Mouse (Mus musculus) limb, embryonic 13.5 days (tissue): ENCODE results near the gene Ing1. TPM values are rescaled to one million over a fixed set of nuclear protein-coding genes. Genes with fewer than 3 reads are reported as not detected.
"Not testable (repeated sequence)": the region's sequence is repeated elsewhere in the genome, so short reads cannot be mapped to it uniquely, and the experiment has no call there.

Experiments used
- ATAC-seq: fragments of 200-750 bp; cut with Nextera tagmentation; 2 replicates; pipeline ENCODE4 v1.8.0; 2017; ENCODE audit warnings: low read depth, moderate number of reproducible peaks, moderate TSS enrichment; ENCODE audit not compliant: low FRiP score
- H3K27ac ChIP-seq: fragments of 300-500 bp; sonication (generic); 2 replicates; pipeline ENCODE4 v1.5.1; 2015; ENCODE audit warnings: inconsistent platforms, mild to moderate bottlenecking, moderate library complexity
- H3K27me3 ChIP-seq: fragments of 300-500 bp; sonication (generic); 2 replicates; pipeline ENCODE4 v1.6.1; 2015; ENCODE audit warnings: mild to moderate bottlenecking, inconsistent platforms
- H3K36me3 ChIP-seq: fragments of 300-500 bp; sonication (generic); 2 replicates; pipeline ENCODE4 v1.6.1; 2015; ENCODE audit warnings: inconsistent platforms, mild to moderate bottlenecking, moderate library complexity
- H3K4me1 ChIP-seq: fragments of 300-500 bp; sonication (generic); 2 replicates; pipeline ENCODE4 v1.6.1; 2015; ENCODE audit warnings: inconsistent platforms
- H3K4me2 ChIP-seq: fragments of 300-500 bp; sonication (generic); replicated peaks from 2 replicates; pipeline ENCODE4 v1.6.1; 2015; ENCODE audit warnings: inconsistent platforms, mild to moderate bottlenecking, moderate library complexity
- H3K4me3 ChIP-seq: fragments of 300-500 bp; sonication (generic); 2 replicates; pipeline ENCODE4 v1.5.1; 2015; ENCODE audit warnings: moderate library complexity, mild to moderate bottlenecking, inconsistent platforms
- H3K9ac ChIP-seq: fragments of 300-500 bp; sonication (generic); 2 replicates; pipeline ENCODE4 v1.6.1; 2015; ENCODE audit warnings: mild to moderate bottlenecking, inconsistent platforms
- H3K9me3 ChIP-seq: fragments of 300-500 bp; sonication (generic); 2 replicates; pipeline ENCODE4 v1.6.1; 2016; ENCODE audit warnings: inconsistent platforms
- WGBS: fragments of 180-500 bp; shearing (Covaris S2); methylation state at CpG from one replicate; pipeline ENCODE4 v1.1.7; 2015; 5-methylcytosine and 5-hydroxymethylcytosine counted together
- polyA plus RNA-seq: library from polyadenylated mRNA; unstranded; fragments of >200 nt; fragmentation: Nextera tagmentation; extraction: Ambion mirVana; gene quantifications from 2 replicates; pipeline ENCODE4 v1.2.1, GENCODE M21; 2015

Gene Ing1
- polyA plus RNA-seq, 1 experiment from 2014 or later = 37.9 TPM

- H3K9me3 ChIP-seq = no peaks in the 10 kb centered on the region
- H3K4me3 ChIP-seq = no peak overlapping the region
- ATAC-seq = no peak
- 82% methylated on average over 10 of the region's 10 CpGs for WGBS
- H3K4me1 ChIP-seq = peaks cover 28% of the 10 kb centered on the region
- no peak overlapping the region for H3K27ac ChIP-seq
- no peaks in the 10 kb centered on the region for H3K36me3 ChIP-seq
- H3K9ac ChIP-seq = no peak overlapping the region
- H3K27me3 ChIP-seq = no peaks in the 10 kb centered on the region
- H3K4me2 ChIP-seq = no peak overlapping the region
Observed at GRCm38 (mm10) chr8:11552390-11552789, 3.0 kb upstream of the Ing1 start.

- under 1% methylated on average over 85 of the region's 103 CpGs for WGBS
- peak overlapping the region; percentile 99 for H3K27ac ChIP-seq
- no peaks in the 10 kb centered on the region for H3K27me3 ChIP-seq
- no peaks in the 10 kb centered on the region for H3K36me3 ChIP-seq
- peak overlapping the region; percentile 98 for H3K9ac ChIP-seq
- H3K4me2 ChIP-seq = peak overlapping the region; percentile 74
- H3K4me3 ChIP-seq = peak overlapping the region; percentile 97
- H3K4me1 ChIP-seq = peaks cover 34% of the 10 kb centered on the region
- H3K9me3 ChIP-seq = no peaks in the 10 kb centered on the region
- ATAC-seq = peak; percentile 88
Observed at GRCm38 (mm10) chr8:11555720-11556591, 585 bp downstream of the Ing1 start.

- Histone ChIP-seq H3K4me1 (peaks cover 30% of the 10 kb centered on the region), H3K9ac (peak overlapping the region; percentile 98), H3K4me2 (peak overlapping the region; percentile 74), H3K36me3 (peaks cover 8% of the 10 kb centered on the region), H3K27me3 (no peaks in the 10 kb centered on the region), H3K9me3 (no peaks in the 10 kb centered on the region), H3K4me3 (peak overlapping the region; percentile 97), H3K27ac (peak overlapping the region; percentile 99)
- ATAC-seq = no peak
- under 1% methylated on average over 77 of the region's 85 CpGs for WGBS
Observed at GRCm38 (mm10) chr8:11556691-11557423, 1.5 kb downstream of the Ing1 start.

GRCm38 (mm10) chr8:11557424-11557767 is 2.0 kb downstream of the Ing1 start:
- no peak for ATAC-seq
- peak overlapping the region; percentile 98 for H3K9ac ChIP-seq
- H3K4me3 ChIP-seq = peak overlapping the region; percentile 97
- H3K9me3 ChIP-seq = no peaks in the 10 kb centered on the region
- under 1% methylated on average over 31 of the region's 32 CpGs for WGBS
- H3K4me1 ChIP-seq = peaks cover 30% of the 10 kb centered on the region
- peaks cover 13% of the 10 kb centered on the region for H3K36me3 ChIP-seq
- no peaks in the 10 kb centered on the region for H3K27me3 ChIP-seq
- H3K4me2 ChIP-seq = peak overlapping the region; percentile 74
- H3K27ac ChIP-seq = peak overlapping the region; percentile 99

- H3K4me3 ChIP-seq = peak overlapping the region; percentile 97
- peak overlapping the region; percentile 99 for H3K27ac ChIP-seq
- H3K27me3 ChIP-seq = no peaks in the 10 kb centered on the region
- WGBS = under 1% methylated on average over 67 of the region's 67 CpGs
- ATAC-seq = peak; percentile 84
- H3K9ac ChIP-seq = peak overlapping the region; percentile 98
- H3K4me2 ChIP-seq = peak overlapping the region; percentile 74
- peaks cover 13% of the 10 kb centered on the region for H3K36me3 ChIP-seq
- peaks cover 30% of the 10 kb centered on the region for H3K4me1 ChIP-seq
- H3K9me3 ChIP-seq = no peaks in the 10 kb centered on the region
Observed at GRCm38 (mm10) chr8:11557768-11558629, 2.6 kb downstream of the Ing1 start.

- 73% methylated on average over 3 of the region's 3 CpGs for WGBS
- Histone ChIP-seq H3K27ac (no peak overlapping the region), H3K4me3 (peak overlapping the region; percentile 97), H3K4me1 (peaks cover 20% of the 10 kb centered on the region), H3K9ac (0 out of 2 replicates have a peak overlapping the region, but pooled peaks have one; percentile 1), H3K27me3 (no peaks in the 10 kb centered on the region), H3K9me3 (no peaks in the 10 kb centered on the region; the same call in 1 of the 2 replicates), H3K36me3 (peaks cover 28% of the 10 kb centered on the region), H3K4me2 (peak overlapping the region; percentile 74)
- no peak for ATAC-seq
Observed at GRCm38 (mm10) chr8:11559511-11559910, 4.1 kb downstream of the Ing1 start.

DNA sequence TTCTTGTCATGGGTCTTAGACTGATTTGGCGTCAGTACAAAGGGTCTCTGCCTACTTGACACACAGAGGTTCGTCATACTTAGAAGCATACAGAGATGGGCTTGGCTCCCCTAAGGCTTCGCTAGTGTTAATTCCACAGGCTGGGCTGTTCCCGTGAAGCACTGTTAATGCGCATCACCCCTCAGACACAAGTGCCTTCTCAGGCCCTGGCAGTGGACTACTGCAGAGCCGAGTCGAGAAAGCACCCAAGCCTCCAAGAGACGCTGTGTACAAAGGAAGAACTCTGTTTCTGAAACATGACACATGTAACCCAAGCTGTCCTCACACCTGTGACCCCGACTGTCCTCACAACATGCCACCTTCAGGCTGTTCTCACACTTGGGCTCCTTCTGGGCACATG is 4.8 kb downstream of the Ing1 start:
- Histone ChIP-seq H3K36me3 (peaks cover 35% of the 10 kb centered on the region), H3K9me3 (no peaks in the 10 kb centered on the region; the same call in 1 of the 2 replicates), H3K9ac (no peak overlapping the region), H3K27ac (no peak overlapping the region), H3K27me3 (no peaks in the 10 kb centered on the region), H3K4me2 (no peak overlapping the region), H3K4me3 (no peak overlapping the region), H3K4me1 (peaks cover 18% of the 10 kb centered on the region)
- WGBS = 83% methylated on average over 9 of the region's 9 CpGs
- no peak for ATAC-seq

DNA sequence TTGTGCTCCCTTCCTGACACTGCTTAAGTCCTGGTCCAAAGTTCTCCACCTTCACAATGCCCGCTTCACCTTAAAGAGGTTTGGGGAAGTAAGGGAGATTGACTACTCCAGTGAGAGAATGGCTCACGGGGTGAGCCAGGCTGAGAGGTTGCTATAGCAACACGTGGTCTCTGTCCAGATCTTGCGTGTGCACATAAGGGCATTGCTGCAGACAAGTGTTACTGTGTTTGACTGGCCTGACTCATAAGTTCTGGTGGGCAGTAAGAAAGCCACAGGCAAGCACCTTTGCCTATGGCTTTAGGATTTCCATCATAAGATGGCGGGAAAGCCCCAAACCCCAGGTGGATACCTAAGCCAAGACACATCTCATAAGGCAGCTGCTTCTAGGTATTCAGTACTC is 8.9 kb downstream of the Ing1 start:
- ATAC-seq = no peak
- 89% methylated on average over 5 of the region's 5 CpGs for WGBS
- H3K36me3 ChIP-seq = peaks cover 60% of the 10 kb centered on the region

DNA sequence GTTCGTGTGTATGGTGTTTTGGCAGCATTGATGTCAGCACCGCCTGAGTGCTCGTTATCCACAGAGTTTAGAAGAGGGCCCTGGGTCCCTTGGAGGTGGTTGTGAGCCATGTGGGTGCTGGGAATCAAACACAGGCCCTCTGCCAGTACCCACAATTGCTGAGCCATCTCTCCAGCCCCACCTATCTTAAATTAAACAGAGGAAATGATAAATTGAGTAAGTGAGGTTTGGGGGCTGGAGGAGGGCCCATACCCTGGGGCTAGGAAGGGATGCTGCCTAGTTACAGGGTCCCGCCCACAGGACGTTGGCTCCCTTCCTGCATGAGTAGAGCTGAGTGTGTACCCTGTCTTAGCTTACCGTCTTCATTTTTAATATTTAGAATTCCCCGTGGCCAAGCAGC is 9.3 kb downstream of the Ing1 start:
- Histone ChIP-seq H3K4me1 (peaks cover 19% of the 10 kb centered on the region), H3K27ac (no peak overlapping the region), H3K27me3 (no peaks in the 10 kb centered on the region), H3K4me2 (no peak overlapping the region), H3K9me3 (no peaks in the 10 kb centered on the region; the same call in 1 of the 2 replicates), H3K9ac (no peak overlapping the region), H3K36me3 (peaks cover 60% of the 10 kb centered on the region), H3K4me3 (no peak overlapping the region)
- WGBS = 90% methylated on average over 7 of the region's 7 CpGs
- ATAC-seq = no peak

More for the DNA sequence above, 8.9 kb downstream of the Ing1 start:
- H3K4me3 ChIP-seq = no peak overlapping the region
- H3K27me3 ChIP-seq = no peaks in the 10 kb centered on the region
- peaks cover 19% of the 10 kb centered on the region for H3K4me1 ChIP-seq
- H3K27ac ChIP-seq = no peak overlapping the region
- H3K4me2 ChIP-seq = no peak overlapping the region
- no peak overlapping the region for H3K9ac ChIP-seq
- no peaks in the 10 kb centered on the region; the same call in 1 of the 2 replicates for H3K9me3 ChIP-seq

GRCm38 (mm10) chr8:11568193-11568592 is 12.8 kb downstream of the Ing1 start:
- H3K9ac ChIP-seq, H3K27ac ChIP-seq, ATAC-seq, H3K4me2 ChIP-seq, H3K4me3 ChIP-seq, H3K27me3 ChIP-seq, H3K9me3 ChIP-seq: not testable (repeated sequence)
- WGBS = 93% methylated on average over 2 of the region's 2 CpGs
- peaks cover 46% of the 10 kb centered on the region for H3K36me3 ChIP-seq
- peaks cover 17% of the 10 kb centered on the region for H3K4me1 ChIP-seq

- Histone ChIP-seq H3K9me3 (no peaks in the 10 kb centered on the region; the same call in 1 of the 2 replicates), H3K9ac (no peak overlapping the region; the same call in 1 of the 2 replicates), H3K27ac (peak overlapping the region; percentile 39; the same call in 1 of the 2 replicates), H3K4me1 (peaks cover 19% of the 10 kb centered on the region), H3K27me3 (no peaks in the 10 kb centered on the region), H3K4me3 (no peak overlapping the region), H3K36me3 (peaks cover 33% of the 10 kb centered on the region), H3K4me2 (peak overlapping the region; percentile 27)
- WGBS = 33% methylated on average over 22 of the region's 22 CpGs
- ATAC-seq = no peak
Observed at GRCm38 (mm10) chr8:11569260-11570097, 14.1 kb downstream of the Ing1 start.
